Mouse (Mus musculus) stomach, postnatal 0 days (tissue): ENCODE results near the gene Hebp1. TPM values are rescaled to one million over a fixed set of nuclear protein-coding genes. Genes with fewer than 3 reads are reported as not detected.

Experiments used
- ATAC-seq: fragments of 200-750 bp; cut with Nextera tagmentation; 2 replicates; pipeline ENCODE4 v1.8.0; 2017; ENCODE audit not compliant: low FRiP score, low TSS enrichment
- DNase-seq: peaks from one replicate; pipeline ENCODE4 v3.0.0-alpha.2; 2016; ENCODE audit warnings: low spot score
- H3K27ac ChIP-seq: fragments of 300-500 bp; sonication (generic); replicated peaks from 2 replicates; pipeline ENCODE4 v1.5.1; 2014; ENCODE audit warnings: mild to moderate bottlenecking, control low read depth
- H3K27me3 ChIP-seq: fragments of 300-500 bp; sonication (generic); 2 replicates; pipeline ENCODE4 v1.6.1; 2014; ENCODE audit warnings: low read length; ENCODE audit not compliant: control insufficient read depth, insufficient read depth
- H3K36me3 ChIP-seq: fragments of 300-500 bp; sonication (generic); 2 replicates; pipeline ENCODE4 v1.6.1; 2014; ENCODE audit warnings: low read length, mixed read lengths; ENCODE audit not compliant: control insufficient read depth, insufficient read depth
- H3K4me1 ChIP-seq: fragments of 300-500 bp; sonication (generic); replicated peaks from 2 replicates; pipeline ENCODE4 v1.6.1; 2014; ENCODE audit warnings: antibody characterized with exemption; ENCODE audit not compliant: control insufficient read depth, insufficient read depth
- H3K4me2 ChIP-seq: fragments of 300-500 bp; sonication (generic); replicated peaks from 2 replicates; pipeline ENCODE4 v1.6.1; 2014; ENCODE audit warnings: low read depth, mild to moderate bottlenecking, control low read depth, moderate library complexity
- H3K4me3 ChIP-seq: fragments of 300-500 bp; sonication (generic); 2 replicates; pipeline ENCODE4 v1.5.1; 2014; ENCODE audit warnings: low read depth, low read length, control low read depth
- H3K9ac ChIP-seq: fragments of 300-500 bp; sonication (generic); 2 replicates; pipeline ENCODE4 v1.6.1; 2014; ENCODE audit warnings: mild to moderate bottlenecking, low read length, control low read depth, mixed read lengths
- H3K9me3 ChIP-seq: fragments of 300-500 bp; sonication (generic); 2 replicates; pipeline ENCODE4 v1.6.1; 2016; ENCODE audit warnings: low read length; ENCODE audit not compliant: control insufficient read depth
- CTCF ChIP-seq: IDR thresholded peaks from 2 replicates; pipeline ENCODE4 v1.5.1; 2016; ENCODE audit warnings: antibody characterized with exemption, low read depth, mild to moderate bottlenecking, moderate library complexity
- EP300 ChIP-seq: optimal IDR thresholded peaks from 2 replicates; pipeline ENCODE3; 2016; ENCODE audit warnings: antibody characterized with exemption
- WGBS: fragments of 180-500 bp; shearing (Covaris S2); extraction: QIAGEN DNeasy Blood & Tissue Kit; methylation state at CpG from one replicate; pipeline ENCODE4 v1.1.7; 2014; 5-methylcytosine and 5-hydroxymethylcytosine counted together
- polyA plus RNA-seq: library from polyadenylated mRNA; unstranded; fragments of >200 nt; fragmentation: Nextera tagmentation; extraction: Ambion mirVana; gene quantifications from 2 replicates; pipeline ENCODE4 v1.2.1, GENCODE M21; 2015

Hebp1 gene
- polyA plus RNA-seq, 1 experiment from 2014 or later = 33.7 TPM

- Histone ChIP-seq H3K4me2 (peak overlapping the region; percentile 50), H3K36me3 (no peaks in the 10 kb centered on the region), H3K9me3 (no peaks in the 10 kb centered on the region), H3K27ac (no peak overlapping the region), H3K27me3 (no peaks in the 10 kb centered on the region), H3K9ac (no peak overlapping the region), H3K4me3 (no peak overlapping the region), H3K4me1 (no peaks in the 10 kb centered on the region)
- ATAC-seq (peak; percentile 70), DNase-seq (peak; percentile 79)
- WGBS = 22% methylated on average over 19 of the region's 19 CpGs
- TF ChIP-seq EP300 (no peak), CTCF (peak; percentile 96)
Observed at GRCm38 (mm10) chr6:135087721-135088451, 109.9 kb downstream of the Hebp1 start.

Other genes starting within 250 kb of the Hebp1 start
- 1.5 and 1.8 TPM in 2 replicates for gene Apold1, start 216.3 kb downstream of the Hebp1 start, polyA plus RNA-seq
- 46.0 and 47.7 TPM in 2 replicates for gene Ddx47, start 186.4 kb downstream of the Hebp1 start, polyA plus RNA-seq
- 9.8 and 13.5 TPM in 2 replicates for gene Gprc5a, start 132.4 kb downstream of the Hebp1 start, polyA plus RNA-seq
- gene Gprc5d, start 79.7 kb downstream of the Hebp1 start, polyA plus RNA-seq = 0.07 TPM in 1 of 2 replicates, not detected in the other
- 12.4 and 13.3 TPM in 2 replicates for gene Fam234b, start within 50 bp of the Hebp1 start, polyA plus RNA-seq
- gene Gsg1, start 56.3 kb upstream of the Hebp1 start, polyA plus RNA-seq = 0.50 and 0.80 TPM in 2 replicates
- gene Pbp2, start 112.4 kb upstream of the Hebp1 start, polyA plus RNA-seq = 3.5 and 4.5 TPM in 2 replicates
- gene Emp1, start 164.5 kb upstream of the Hebp1 start, polyA plus RNA-seq = 88.1 and 105 TPM in 2 replicates